Comparison of ENCODE assay signal across 11 mouse cellular contexts in the genomic region with DNA sequence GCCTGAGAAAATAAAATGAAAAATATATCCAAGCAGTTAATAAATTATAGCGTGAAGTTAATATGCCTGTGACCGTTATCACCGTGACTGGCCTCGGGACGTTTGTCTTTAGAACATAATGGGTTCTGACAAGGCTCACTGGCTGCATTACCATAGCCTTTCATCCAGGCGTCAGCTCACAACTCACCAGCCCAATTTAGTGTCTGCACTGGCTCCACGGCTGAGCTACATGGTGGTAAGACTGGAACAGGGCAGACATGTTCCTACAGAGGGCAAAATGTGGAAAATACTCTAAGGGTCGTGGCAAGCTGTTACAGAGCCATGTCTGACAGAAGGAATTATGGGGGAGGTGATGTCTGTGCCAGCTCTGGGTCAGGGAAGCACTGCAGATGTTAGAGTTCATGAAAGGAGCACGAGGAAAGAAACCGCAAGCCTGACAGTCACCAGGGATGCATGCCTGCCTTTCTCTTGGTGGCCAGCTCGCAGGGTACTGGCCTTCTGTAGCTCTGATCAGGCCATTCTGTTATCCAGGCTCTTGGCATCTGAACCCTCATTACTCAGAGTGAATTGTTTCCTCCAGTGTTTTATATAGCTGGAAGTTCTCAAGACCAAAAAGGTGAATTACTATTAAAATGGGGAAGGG. TPM values are rescaled to one million over a fixed set of nuclear protein-coding genes. Genes with fewer than 3 reads are reported as not detected.
DNase-seq lines count a peak whose midpoint lies in the region; ATAC-seq lines count a peak whose summit lies in the region.
"Had no signal": no experiment of that assay in that cellular context is flagged by ENCODE, and none has a peak within 500 bp of the region (broad histone marks: within the 10 kb centered on the region; RNA-seq: fewer than 3 reads in every experiment).

No protein-coding gene starts in this region.

- H3K27ac ChIP-seq in hindbrain, embryonic 15.5 days (replicated peaks) = peak overlapping the region; percentile 17; the same call in 1 of the 2 replicates
- H3K27ac ChIP-seq in limb, embryonic 12.5 days = 0 out of 2 replicates have a peak overlapping the region, but pooled peaks have one; percentile 23
- no peak overlapping the region; the same call in 1 of the 2 replicates for H3K27ac ChIP-seq in neural tube, embryonic 14.5 days (ENCODE audit: low read depth, low read length)
- H3K27ac ChIP-seq: embryonic facial prominence, embryonic 12.5 days had no signal

- H3K4me3 ChIP-seq in hindbrain, embryonic 15.5 days = no peak overlapping the region
- no peak overlapping the region for H3K4me3 ChIP-seq in limb, embryonic 12.5 days (replicated peaks)
- H3K4me3 ChIP-seq in neural tube, embryonic 14.5 days (ENCODE audit: low read depth, low read length) = no peak overlapping the region
- H3K4me3 ChIP-seq: embryonic facial prominence, embryonic 12.5 days had no signal

- H3K9me3 ChIP-seq in hindbrain, embryonic 15.5 days = no peaks in the 10 kb centered on the region
- no peaks in the 10 kb centered on the region for H3K9me3 ChIP-seq in limb, embryonic 12.5 days
- H3K9me3 ChIP-seq in neural tube, embryonic 14.5 days (ENCODE audit: control insufficient read depth, low read length) = no peaks in the 10 kb centered on the region
- H3K9me3 ChIP-seq: embryonic facial prominence, embryonic 12.5 days had no signal

- peak; percentile 14 to 21 for DNase-seq in cerebellum, postnatal 10 days
- no peak for DNase-seq in cerebellum, postnatal 36 days
- no peak for DNase-seq in gastrocnemius, postnatal 10 days
- DNase-seq: lung, adult 18-20 months; thymus, adult 18-20 months had no signal

- no peaks in the 10 kb centered on the region for H3K36me3 ChIP-seq in hindbrain, embryonic 15.5 days
- no peaks in the 10 kb centered on the region for H3K36me3 ChIP-seq in limb, embryonic 12.5 days
- no peaks in the 10 kb centered on the region for H3K36me3 ChIP-seq in neural tube, embryonic 14.5 days (ENCODE audit: control insufficient read depth, insufficient read depth, low read length)
- H3K36me3 ChIP-seq: embryonic facial prominence, embryonic 12.5 days had no signal

- H3K27me3 ChIP-seq in hindbrain, embryonic 15.5 days = no peaks in the 10 kb centered on the region
- no peaks in the 10 kb centered on the region for H3K27me3 ChIP-seq in limb, embryonic 12.5 days
- H3K27me3 ChIP-seq in neural tube, embryonic 14.5 days (ENCODE audit: control insufficient read depth, insufficient read depth, low read length) = no peaks in the 10 kb centered on the region
- H3K27me3 ChIP-seq: embryonic facial prominence, embryonic 12.5 days had no signal

- 0 out of 2 replicates have a peak, but pooled peaks have one; percentile 3 for ATAC-seq in hindbrain, embryonic 15.5 days (ENCODE audit: low FRiP score, low read depth)
- ATAC-seq in limb, embryonic 12.5 days (ENCODE audit: insufficient number of reproducible peaks, insufficient read depth, low FRiP score, low TSS enrichment, low read depth) = no peak
- ATAC-seq in neural tube, embryonic 14.5 days (ENCODE audit: low read depth) = peak; percentile 68
- ATAC-seq in megakaryocyte progenitor cell, adult 5-6 weeks (replicated peaks; ENCODE audit: poor library complexity) = no peak
- no peak for ATAC-seq in activated CD4-positive, CD25-positive, alpha-beta regulatory T cell, adult 4 months

- peaks cover 6% of the 10 kb centered on the region for H3K4me1 ChIP-seq in hindbrain, embryonic 15.5 days (replicated peaks)
- peaks cover 4% of the 10 kb centered on the region; the same call in 1 of the 2 replicates for H3K4me1 ChIP-seq in limb, embryonic 12.5 days (replicated peaks)
- H3K4me1 ChIP-seq in neural tube, embryonic 14.5 days (ENCODE audit: control insufficient read depth, insufficient read depth, low read length) = peaks cover 7% of the 10 kb centered on the region
- H3K4me1 ChIP-seq: embryonic facial prominence, embryonic 12.5 days had no signal

- no peak overlapping the region for H3K9ac ChIP-seq in hindbrain, embryonic 15.5 days
- H3K9ac ChIP-seq in limb, embryonic 12.5 days (replicated peaks) = no peak overlapping the region
- H3K9ac ChIP-seq in neural tube, embryonic 14.5 days (replicated peaks; ENCODE audit: low read depth, low read length) = no peak overlapping the region; the same call in 1 of the 2 replicates
- H3K9ac ChIP-seq: embryonic facial prominence, embryonic 12.5 days had no signal

- 9% methylated on average over 11 of the region's 11 CpGs for WGBS in hindbrain, embryonic 15.5 days
- 39% methylated on average over 11 of the region's 11 CpGs for WGBS in limb, embryonic 12.5 days
- 7% methylated on average over 11 of the region's 11 CpGs for WGBS in neural tube, embryonic 14.5 days

- no peak overlapping the region for H3K4me2 ChIP-seq in hindbrain, embryonic 15.5 days
- H3K4me2 ChIP-seq in limb, embryonic 12.5 days = no peak overlapping the region
- no peak overlapping the region for H3K4me2 ChIP-seq in neural tube, embryonic 14.5 days (ENCODE audit: low read depth, low read length)
- H3K4me2 ChIP-seq: embryonic facial prominence, embryonic 12.5 days had no signal

RNA-seq across cellular contexts. Expression of a gene that starts 42.9 kb away (rescaled TPM):
- polyA plus RNA-seq in hindbrain, embryonic 15.5 days (2015; fragmentation: Nextera tagmentation; extraction: Ambion mirVana) = 0.74 and 0.77 TPM in 2 replicates
- polyA plus RNA-seq in limb, embryonic 12.5 days (2016; fragmentation: Nextera tagmentation; extraction: Ambion mirVana) = 0.60 and 0.97 TPM in 2 replicates
- polyA plus RNA-seq in neural tube, embryonic 14.5 days (2014; fragmentation: Nextera tagmentation; extraction: Ambion mirVana) = 0.68 and 0.86 TPM in 2 replicates
- 0.15 TPM in 1 of 2 replicates, not detected in the other for total RNA-seq in megakaryocyte progenitor cell, adult 5-6 weeks (2015)
- 0.04 and 1.0 TPM in 2 replicates for total RNA-seq in megakaryocyte progenitor cell, adult 5-6 weeks (2017)
- polyA plus RNA-seq in activated CD4-positive, CD25-positive, alpha-beta regulatory T cell, adult 4 months (2017; shearing (Covaris generic)) = under 1 TPM in 1 of 2 experiments, not detected in 1; 0.29 TPM
- total RNA-seq in gastrocnemius, postnatal 10 days (2021) = under 1 TPM; 0.05 to 0.11 TPM

Comparison
In these comparisons a context has a peak if more than half of its experiments do, and no peak if none do; other contexts are left out.
1. DNase-seq: peak in cerebellum, postnatal 10 days (2 of 2); none in cerebellum, postnatal 36 days (0 of 2) and gastrocnemius, postnatal 10 days (single experiment).
2. ATAC-seq: peak in hindbrain, embryonic 15.5 days (single experiment) and neural tube, embryonic 14.5 days (single experiment); none in limb, embryonic 12.5 days (single experiment), megakaryocyte progenitor cell, adult 5-6 weeks (single experiment) and activated CD4-positive, CD25-positive, alpha-beta regulatory T cell, adult 4 months (single experiment).